Mouse (Mus musculus): ENCODE data around the gene Slc7a10.

DNA sequence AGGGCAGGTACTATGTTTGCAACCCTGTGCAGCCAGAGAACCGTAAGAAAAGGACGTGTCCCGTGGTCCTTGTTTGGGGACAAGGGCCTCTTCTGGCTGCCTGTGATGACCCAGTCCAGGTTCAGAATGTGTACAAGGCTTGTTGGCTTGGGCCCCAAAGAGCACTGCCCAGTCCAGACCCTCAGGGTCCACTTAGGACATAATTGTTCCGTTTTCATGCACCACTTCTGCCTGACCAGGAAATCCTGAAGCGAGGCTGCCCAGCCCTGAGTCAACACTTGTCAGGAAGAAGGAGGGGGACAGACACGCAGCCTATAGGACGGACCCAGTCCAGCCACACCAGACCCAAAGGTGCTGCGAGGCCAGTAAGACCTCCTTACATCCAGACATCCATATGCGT, 41.1 kb upstream of the Slc7a10 start:
- TF ChIP-seq GATA1 (IDR thresholded peaks at IDR 0.05; ENCODE audit: low read length) = no peak
- TF ChIP-seq TAL1 (IDR thresholded peaks at IDR 0.05; ENCODE audit: low read length) = no peak
